Mouse (Mus musculus) right cerebral cortex, postnatal 25 days (tissue): ENCODE results near the gene Tle6.
"Not testable (repeated sequence)": the region's sequence is repeated elsewhere in the genome, so short reads cannot be mapped to it uniquely, and the experiment has no call there.

Experiments
- DNase-seq: peaks from one replicate; pipeline ENCODE4 v3.0.0; 2022

Tle6 gene

DNA sequence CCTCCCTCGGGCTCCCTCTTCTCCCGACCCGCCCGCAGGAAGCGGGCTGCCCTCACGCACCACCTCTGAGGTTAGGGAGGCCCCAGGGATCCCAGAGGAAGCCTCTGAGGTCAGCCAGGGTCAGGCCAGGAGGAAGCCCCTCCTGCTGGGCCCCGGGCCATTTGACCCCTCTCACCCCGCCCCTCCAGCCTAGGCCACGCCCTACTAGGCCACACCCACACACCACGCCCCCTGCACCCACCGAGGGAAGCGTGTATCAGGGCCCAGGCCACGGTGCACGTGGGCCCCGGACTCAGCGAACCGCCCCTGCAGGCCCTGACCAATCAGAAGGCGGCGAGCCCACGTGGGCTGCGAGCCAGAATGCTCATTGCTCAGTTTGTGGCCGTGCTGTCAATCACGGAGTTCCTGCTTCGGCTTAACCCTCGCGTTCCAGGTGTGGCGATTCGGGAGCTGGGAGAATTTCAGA is at the start of gene Tle6:
Tle6 (minus strand) TSS at position 336 of the 466 bp plus-strand sequence.
- DNase-seq: peak; percentile 86

DNA sequence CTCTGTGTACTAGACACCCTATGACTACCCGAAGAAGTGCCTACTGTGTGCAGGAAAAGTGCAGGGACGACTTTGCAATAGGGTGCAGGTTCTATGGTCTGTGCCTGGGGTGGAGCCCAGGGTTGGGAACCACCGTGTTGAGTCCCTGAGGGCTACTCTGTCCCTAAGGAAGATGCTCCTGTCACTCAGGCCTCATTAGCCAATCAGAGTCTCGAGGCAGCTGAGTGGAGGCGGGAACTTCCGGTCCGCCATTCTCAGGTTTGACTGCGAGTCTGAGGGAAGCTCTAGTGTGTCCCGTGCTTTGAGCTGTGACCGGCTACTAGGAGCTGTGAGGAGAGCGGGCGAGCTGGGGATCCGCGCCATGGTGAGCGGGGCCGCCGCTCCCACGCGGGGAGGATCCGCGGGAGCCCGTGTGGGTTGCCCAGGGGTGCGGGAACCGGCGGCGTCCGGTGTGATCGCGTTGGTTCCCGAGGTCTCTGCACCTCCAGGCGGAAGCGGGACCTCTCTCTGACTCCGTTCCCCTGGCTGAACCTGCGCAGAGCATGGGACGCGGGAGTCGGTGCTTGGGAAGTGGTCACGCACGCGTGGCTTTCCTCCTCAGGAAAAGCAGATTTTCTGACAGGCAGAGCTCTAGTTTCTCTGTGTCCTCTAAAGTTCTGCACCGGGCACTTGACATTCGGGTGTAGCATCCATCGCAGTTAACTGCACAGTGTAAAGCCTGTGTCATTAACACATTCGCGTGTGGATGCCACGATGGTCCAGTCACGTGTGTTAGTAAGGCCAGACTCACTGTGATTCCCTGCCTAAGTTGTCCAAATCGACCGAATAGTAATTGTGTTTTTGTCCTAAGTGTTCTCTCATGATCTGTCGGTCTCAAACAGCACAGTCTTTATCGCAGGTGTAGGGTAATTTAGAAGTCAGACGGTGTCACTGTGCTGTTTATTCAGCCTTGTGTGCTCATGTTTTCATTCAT is 48.2 kb upstream of the Tle6 start, which contains the start of gene Gm10778:
Gm10778 (plus strand) TSS at position 257 of the 973 bp plus-strand sequence.
- DNase-seq: peak; percentile 83

DNA sequence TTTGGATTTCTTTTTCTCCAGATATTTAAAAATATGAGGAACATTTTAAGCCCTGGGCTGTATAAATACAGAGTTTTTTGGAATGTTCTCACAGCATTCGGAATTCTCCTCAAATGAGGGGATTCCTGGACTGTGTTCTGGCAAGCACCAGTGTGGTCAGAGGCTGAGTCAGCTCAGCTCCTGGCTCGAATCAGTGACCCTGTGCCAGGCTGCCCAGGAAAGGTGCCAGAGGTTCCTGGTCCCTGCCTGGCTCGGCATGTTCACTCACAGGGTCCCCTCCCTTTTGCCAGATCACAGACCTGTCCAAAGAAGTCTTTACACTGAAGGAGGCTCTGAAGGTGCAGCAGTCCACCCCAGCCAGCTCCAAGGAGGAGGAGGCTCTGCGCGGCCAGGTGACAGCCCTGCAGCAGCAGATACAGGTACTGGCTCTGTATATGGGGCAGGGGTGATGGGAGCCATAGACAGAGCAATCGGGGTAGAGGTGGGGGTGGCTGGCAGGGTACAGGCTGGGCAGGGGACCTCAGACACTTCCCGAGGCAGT is 45.2 kb upstream of the Tle6 start:
- no peak for DNase-seq

DNA sequence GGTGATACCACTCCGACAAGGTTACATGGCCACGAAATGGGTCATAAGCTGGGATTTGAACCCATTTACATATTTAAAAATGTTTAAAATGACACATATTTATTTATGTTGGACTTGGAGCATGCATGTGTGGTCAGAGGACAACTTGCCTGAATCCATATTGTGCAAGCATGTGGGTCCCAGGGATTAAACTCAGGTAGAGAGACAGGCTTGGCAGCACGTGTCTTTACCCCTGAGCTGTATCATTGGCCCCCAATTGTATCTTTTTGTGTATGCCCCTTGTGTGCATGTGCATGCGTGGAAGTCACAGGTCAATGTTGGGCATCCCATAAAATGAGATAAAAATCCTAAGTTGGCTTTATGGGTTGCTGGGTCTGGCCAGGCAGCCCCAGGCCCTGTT is 44.5 kb upstream of the Tle6 start:
- DNase-seq: no peak

DNA sequence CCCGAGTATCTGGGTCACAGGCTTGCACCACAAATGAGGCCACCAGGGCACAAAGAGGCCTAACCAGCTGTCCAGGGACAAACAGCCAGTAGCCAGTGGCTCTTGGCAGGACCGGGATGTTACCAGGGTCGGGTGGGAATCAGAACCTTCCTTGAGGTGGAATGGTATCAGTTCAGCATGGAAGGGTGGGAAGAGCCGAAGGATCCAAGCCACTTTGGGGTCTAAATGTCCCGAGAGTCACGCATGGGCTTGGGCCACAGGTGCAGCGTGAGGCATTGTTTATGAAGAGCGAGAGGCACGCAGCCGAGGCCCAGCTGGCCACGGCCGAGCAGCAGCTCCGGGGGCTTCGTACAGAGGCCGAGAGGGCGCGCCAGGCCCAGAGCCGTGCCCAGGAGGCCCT is 43.8 kb upstream of the Tle6 start:
- DNase-seq: no peak

DNA sequence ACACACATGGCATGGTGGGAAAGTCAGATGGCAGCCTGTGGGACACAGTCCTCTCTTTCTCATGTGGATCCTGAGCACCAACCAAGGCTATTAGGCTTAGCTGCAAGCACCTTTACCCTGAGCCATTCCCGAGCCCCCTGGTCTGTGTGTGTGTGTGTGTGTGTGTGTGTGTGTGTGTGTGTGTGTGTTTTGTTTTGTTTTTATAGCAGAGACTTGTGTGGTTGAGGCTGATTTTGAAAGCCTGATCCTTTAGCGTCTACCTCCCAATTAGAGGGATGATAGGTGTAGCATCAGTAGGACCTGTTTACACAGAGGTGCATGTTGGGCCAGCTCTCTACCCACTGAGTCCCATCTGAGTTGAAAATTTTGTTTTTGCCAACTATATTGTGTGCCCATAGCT is 43.3 kb upstream of the Tle6 start:
- no peak for DNase-seq

DNA sequence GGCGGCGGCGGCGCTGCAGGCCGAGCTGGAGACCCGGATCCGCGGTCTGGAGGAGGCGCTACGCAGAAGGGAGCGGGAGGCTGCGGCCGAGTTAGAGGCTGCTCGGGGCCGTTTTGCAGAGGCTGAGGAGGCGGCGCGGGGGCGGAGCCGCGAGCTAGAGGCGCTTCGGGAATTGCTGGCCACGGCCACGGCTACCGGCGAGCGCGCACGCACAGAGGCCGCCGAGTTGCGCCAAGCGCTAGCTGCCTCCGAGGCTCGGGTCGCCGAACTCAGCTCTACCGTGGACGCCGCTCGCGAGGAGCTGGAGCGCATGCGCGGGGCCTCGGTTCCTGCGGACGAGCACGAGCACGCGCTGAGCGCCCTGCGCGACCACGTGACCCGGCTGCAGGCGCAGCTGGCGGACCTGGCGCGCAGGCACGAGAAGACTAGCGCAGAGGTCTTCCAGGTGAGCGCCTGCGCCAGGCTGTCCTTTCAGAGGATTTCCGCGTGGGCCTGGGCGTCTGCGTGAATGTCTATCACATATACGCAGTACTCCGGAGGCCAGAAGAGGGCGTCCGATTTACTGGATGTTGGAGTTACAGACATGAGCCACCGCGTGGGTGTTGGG is 42.7 kb upstream of the Tle6 start:
- peak; percentile 97 for DNase-seq

DNA sequence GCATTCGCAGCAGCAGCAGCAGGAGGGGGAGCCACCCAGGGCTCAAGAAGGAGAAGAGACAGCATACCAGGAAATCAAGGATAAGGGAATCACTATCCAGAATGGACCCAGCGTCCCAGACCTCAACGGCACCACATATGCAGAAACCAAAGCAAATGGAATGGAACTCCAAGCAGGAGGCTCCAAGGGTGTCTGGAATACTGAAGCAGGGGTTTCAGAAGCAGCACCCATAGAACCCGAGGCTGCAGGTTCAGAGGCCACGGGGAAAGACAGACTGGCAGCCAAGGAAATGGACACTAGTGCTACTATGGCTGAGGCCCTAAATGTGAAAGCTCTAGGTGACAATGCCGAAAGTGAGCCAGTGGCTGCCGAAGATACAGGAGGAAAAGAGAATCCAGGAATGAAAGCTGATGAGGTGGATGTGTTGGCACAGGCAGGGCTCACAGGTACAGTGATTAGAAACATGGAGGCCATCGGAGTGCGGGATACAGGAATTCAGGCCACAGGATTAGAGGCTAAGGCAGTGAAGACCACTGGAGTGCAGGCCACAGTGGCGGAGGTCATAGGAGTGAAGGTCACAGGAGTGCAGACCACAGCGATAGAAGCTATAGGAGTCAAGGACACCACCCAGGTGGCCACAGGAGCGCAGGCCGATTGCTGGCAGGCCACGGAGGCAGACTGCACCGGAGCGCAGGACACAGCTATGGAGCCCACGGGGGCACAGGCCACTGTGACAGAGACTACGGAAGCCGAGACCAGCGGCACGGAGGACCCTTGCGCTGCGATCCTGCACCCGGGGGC is 42.0 kb upstream of the Tle6 start:
- DNase-seq: peak; percentile 30

DNA sequence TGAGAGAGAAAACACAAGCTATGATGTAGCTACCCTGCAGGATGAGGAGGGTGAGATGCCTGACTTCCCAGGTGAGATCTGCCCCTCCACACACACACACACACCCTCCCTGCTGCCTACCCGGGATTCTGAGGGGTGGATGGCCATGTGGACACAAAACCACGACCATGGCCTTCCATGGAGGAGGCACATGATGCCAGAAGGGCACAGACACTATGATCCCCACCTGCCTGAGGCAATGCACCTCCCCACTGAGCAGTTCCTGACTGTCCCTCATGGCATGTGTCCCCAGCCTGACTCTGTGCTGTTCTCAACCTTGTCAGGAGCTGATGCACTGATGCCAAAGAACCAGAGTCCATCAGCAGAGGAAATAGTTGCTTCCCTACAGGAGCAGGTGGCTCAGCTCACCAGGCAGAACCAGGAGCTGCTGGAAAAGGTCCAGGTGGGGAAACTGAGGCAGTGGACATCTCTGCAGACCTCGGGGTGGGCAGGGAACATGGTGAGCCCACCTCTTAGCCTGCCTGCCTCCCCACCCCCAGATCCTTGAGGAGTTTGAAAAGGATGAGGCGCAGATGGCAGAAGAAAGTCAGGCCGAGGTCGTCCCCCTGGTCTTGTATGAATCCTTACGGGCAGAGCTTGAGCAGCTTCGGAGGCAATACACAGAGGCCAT is 41.2 kb upstream of the Tle6 start:
- DNase-seq: no peak

DNA sequence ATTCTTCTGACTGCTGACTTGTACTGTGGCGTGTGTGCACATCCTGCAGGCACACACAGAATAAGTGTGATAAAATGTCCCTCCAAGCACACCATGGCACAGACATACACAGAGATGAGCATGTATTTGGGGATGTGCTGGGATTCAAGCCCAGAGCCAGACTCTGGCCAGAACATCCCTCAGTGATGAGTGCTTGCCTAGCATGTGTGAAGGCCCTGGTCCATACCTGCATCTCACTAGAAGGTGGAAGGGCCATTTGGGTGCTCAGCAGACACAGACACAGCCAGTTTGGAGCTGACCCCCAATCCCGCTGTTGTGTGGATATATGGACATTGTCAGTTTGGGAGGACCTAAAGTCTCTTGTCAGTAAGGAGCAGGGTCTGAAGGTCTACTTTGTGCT is 40.7 kb upstream of the Tle6 start:
- no peak for DNase-seq

DNA sequence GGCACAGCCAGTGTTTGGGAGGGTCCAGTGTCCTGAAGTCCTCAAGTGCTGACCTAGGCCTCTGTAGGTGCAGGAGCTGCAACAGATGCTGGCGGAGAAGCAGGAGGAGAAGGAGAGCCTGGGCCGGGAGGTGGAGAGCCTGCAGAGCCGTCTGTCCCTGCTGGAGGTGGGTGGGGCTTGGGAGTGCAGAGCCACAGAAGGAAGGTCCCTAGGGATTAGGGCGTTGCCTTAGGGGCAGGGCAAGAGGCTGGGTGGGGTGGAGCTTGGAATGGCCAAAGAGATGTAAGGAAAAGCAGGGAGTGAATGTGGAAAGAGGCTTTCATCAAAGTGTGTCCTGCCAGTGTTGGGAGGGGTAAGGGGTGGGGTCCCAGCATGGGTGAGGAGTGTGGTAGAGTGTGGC is 40.0 kb upstream of the Tle6 start:
- DNase-seq: not testable (repeated sequence)

DNA sequence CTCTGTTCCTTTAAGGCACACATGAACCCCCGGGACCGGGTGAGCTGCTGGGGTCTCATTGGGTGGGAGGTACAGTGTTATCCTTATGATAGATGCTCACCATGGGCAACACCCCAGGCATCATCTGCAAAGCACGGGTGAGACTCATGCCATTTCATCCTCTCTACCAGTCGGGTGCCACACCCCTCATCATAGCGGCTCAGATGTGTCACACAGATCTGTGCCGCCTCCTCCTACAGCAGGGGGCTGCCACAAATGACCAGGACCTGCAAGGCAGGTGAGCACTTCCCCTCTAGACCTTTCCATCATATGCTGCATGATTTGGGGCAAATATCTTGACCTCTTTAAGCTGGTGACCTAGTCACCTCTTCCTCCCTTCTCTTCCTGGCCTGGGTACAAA is 37.2 kb upstream of the Tle6 start:
- no peak for DNase-seq

DNA sequence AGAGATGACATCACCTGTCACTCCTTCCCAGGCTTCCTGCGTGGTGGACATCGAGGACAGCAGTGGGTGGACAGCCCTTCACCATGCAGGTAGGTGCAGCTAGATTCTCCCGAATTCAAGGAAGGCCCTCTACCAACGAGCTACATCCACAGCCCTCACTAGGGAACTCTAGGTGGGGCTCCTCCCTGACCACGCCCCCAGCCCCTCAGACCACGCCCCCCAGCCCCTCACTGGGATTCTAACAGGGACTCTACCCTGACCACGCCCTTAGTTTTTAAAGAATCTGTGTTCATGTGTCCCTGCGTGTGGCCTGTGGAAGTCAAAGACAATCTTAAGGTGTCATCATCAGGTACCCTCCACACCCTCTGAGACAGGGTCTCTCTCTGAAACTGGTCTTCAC is 35.5 kb upstream of the Tle6 start:
- DNase-seq: no peak

DNA sequence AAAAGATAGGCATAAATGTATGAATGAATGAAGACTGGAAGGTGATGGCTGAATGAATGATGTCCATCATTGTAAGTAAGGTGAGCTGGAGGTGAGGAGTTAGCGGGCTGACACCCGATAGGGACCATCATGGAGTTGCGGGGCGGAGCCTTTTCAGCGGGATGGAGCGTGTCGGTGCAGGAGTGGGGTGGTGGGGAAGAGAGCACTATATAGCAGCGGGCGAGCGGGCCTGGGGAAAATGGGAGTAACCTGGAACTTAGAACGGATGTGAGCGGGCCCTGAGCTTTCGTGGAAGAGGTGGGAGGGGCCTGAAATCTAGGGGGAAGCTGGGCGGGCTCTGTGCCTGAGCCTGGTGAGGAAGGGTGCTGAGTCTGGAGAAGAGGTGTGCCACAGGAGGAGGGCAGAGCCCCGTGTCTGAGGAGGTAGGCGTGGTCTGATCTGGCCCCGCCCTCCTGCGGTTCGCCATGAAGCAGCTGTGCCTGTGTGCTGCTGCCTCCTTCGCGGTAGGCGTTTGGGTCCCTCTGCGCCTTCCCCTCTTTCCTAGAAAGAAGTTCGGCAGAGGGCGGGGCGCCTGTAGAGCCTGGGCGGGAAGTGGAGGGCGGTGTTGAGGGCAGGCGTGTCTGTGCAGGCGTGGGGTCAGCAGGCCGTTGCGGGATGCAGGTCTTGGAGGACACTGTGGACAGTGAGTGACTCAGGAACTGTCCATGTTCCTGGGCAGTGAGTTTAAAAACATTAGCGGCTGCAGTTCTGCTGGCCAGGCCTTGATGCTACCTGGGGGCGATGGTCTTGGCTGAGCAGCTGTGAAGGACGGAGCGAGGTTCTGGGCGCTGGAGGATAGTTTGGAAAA is 32.6 kb upstream of the Tle6 start:
- DNase-seq: peak; percentile 83

DNA sequence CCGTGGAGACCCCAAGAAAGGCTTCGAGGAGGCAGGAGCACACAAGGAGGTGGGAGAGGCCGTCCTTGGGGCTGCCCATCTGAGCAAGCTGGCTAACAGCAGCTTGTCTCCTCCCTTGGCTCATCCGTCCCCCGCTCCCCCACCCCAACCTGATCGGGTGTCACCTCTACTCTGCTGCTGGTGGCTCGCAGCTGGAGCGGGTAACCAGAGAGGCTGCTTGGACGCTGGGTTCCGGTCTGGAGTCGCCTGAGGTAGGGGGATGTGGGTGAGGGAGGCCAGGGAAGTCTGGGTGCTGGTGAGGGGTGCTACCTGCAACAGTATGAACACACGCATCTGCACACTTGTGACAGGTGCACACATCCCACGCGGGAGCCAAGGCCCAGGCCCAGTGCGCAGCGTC is 27.5 kb upstream of the Tle6 start, which contains the start of gene Ankrd24:
Ankrd24 (plus strand) TSS at position 151 of the 400 bp plus-strand sequence.
- DNase-seq: no peak

DNA sequence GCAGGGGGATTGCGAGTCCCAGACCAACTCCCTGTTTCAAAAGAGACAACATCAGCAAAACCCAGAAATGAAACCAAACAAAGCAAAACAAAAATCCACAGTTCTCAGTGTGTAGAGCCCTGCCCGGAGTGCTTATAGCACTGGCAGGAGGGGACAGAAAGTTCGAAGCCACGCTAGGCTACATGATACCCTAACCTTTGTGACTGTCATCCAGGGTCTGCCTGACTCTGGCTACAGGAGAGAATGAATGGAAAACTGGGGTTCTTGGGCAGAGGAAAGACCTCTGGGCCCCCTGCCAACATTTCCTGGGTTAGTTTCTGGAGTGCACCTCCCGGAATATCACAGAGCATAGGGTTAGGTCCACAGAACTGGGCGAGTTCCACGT is 27.0 kb upstream of the Tle6 start:
- DNase-seq: no peak

DNA sequence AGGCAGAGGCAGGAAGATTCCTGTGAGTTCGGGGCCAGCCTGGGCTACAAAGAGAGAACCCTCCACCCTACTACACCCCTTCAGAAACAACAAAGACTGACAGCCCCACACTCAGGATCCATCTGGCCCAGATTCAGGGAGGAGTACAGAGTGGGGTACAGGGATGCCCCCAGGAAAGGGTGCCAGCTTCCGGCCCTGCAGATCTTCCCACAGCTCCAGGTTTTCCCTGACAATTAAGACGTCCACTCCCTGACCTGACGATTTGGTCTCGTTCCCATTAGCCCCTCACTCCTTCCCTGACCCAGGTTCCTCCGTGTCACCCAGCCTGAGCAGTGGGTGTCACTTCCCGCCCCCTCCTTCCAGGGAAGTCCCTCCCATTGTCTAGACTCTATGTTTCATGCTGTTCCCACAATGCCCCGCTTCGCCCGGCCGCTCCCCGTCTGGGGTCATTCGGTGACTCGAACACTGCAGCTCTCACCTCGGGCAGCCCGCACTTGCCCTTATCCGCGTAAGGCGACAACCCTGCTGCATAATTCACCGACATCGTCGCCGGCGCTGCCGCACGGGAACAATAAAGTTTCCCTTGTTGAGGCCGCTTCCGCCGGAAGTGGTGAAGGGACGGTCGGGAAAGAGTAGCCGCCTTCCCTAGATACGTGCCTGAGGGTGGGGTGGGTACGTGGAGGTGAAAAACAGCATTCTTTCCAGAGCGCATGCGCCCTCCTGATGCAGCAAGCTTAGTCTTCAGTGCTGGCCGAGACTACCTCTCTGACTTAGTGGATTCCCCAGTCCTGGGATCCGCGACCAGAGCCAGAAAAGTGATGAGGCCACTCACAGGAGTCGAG is 26.3 kb upstream of the Tle6 start, which contains the start of gene Sirt6:
Sirt6 (minus strand) TSS at position 804 of the 842 bp plus-strand sequence.
- peak; percentile 91 for DNase-seq

DNA sequence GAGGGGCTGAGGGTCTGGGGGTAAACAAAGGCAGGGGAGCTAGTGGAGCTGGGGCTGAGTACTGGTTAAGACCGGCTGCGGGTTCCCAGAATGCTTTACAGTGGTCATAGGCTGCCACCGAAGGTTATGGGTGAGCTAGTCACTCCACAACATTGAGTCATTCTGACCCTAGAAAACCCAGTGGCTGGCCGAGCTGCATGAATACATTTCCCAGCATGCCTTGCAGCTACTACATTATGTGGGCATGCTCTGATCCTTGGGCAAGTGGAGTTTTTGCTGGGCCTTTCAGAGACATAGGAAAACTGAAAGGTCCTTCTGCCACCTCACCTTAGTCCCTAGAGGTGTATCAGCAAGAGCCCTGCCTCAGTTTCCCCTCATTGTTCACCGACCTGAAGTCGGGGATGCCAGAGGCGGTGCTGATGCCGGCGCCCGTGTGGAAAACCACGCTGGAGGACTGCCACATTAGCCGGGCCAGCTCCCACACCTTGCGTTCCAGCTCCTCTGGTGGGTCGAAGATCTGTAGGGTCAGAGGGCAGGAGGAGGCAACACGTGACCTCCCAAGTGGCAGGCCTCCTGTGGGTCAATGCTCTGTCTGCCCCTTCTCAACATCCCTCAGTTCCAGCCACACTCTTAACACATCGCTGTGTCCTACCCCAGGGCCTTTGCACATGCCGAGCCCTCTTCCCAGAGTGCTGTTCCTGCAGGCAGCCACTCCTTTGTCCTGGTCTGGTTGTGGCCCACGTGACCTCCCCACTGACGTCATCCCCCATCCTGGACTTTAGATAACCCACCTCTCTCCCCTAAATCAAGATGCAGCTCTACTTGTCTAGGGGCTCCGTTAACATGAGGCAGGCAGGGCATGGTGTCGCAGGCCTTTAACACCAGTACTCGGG is 25.5 kb upstream of the Tle6 start:
- DNase-seq: no peak

DNA sequence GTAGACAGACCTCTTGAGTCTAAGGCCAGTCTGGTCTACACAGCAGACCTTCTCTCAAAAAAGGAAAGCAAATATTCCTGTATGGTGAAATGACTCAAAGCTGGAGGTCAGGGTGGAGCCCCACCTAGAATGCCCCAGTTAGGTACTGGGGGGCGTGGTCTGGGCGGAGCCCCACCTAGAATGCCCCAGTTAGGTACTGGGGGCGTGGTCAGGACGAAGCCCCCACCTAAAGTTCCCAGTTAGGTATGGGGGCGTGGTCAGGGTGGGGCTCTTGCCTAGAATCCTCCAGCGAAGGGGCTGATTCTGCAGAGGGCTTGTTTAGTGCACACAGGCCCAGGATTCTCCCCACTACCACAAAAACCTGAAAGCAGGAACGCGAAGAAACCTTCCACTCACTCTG is 22.6 kb upstream of the Tle6 start:
- no peak for DNase-seq
